Mouse (Mus musculus) embryo, embryonic 10.5 days (tissue): ENCODE data around the gene Slc19a2.
"Not testable (repeated sequence)": the region's sequence is repeated elsewhere in the genome, so short reads cannot be mapped to it uniquely, and the experiment has no call there.

Experiments
- DNase-seq: peaks from one replicate; pipeline ENCODE4 v3.0.0-alpha.2; 2015; ENCODE audit warnings: low spot score

Slc19a2 gene

DNA sequence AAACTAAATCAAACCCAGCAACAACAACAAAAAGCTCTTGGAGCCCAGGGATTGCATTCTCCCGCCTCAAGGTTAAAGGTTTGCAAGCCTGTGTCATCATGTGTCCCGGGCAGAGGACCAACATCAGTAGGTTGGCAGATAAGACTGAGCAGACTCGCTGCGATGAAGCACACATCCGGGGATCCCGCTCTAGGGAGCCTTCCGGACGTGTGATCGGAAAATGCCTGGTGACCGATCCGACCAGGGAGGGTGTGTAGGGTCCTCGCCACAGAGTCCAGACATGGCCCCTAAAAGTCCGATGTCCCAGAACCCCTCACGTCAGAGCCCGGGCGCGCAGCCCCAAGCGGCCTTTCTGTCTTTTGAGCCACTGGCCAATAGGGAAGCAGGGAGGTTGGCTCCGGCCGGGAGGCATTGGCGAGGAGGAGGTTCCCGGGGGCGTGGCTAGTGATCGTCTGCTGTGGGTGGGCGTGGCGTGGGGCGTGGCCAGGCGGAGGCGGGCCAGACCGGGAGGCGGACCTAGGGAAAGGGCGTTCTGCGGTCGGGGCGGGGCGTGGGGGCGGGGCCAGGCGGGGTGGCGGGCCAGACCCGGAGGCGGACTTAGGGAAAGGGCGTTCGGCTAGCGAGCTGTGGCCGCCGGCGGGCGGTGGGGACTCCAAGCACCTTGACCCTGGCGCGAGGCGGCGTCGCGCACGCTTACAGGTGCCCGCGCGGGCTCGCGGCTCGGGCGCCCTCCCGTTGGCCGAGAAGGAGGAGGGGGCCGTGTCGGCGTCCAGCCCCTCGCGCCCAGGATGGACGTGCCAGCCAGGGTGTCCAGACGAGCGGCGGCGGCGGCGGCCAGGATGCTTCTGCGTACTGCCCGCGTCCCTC, at the start of gene Slc19a2:
TSS of gene Slc19a2 (plus strand) at position 582 of the 867 bp plus-strand sequence.
- DNase-seq = peak; percentile 99

DNA sequence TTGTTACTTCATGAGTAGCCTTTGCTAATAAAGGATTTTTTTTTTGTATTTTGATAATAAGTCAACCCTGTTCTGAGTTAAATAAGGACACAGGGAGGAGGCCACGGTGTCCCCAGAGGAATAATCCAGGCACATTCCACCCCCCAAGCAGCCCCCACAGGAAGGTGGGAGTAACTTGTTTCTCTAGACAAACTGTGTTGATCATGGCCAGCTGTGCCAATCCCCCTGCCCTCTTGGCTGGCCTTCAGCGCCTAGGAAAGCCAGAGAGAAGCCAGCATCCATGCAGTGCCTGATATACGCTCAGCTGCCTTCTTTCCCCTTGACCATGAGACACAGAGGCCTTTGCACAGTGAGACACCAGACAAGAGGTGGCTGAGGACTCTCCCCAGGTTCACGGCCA, 49.3 kb upstream of the Slc19a2 start:
- DNase-seq = no peak

DNA sequence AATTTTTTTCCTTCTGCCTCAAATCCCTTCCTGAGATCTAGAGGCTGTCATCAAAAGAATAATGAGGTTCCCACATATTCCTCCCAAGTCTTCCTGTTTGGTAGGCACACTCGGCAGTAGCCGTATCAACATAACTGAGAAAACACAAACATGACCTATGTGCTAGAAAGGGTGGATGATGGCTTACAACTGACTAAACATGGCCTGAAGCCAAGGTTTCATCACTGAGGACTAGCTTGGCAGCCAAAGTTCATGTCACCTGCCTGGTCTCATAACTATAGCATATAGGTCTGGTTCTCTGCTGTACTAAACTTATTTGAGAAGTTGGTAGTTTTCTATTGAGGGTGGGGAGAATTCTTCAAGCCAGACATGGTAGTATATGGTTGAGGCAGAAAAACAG, 40.4 kb upstream of the Slc19a2 start:
- no peak for DNase-seq

DNA sequence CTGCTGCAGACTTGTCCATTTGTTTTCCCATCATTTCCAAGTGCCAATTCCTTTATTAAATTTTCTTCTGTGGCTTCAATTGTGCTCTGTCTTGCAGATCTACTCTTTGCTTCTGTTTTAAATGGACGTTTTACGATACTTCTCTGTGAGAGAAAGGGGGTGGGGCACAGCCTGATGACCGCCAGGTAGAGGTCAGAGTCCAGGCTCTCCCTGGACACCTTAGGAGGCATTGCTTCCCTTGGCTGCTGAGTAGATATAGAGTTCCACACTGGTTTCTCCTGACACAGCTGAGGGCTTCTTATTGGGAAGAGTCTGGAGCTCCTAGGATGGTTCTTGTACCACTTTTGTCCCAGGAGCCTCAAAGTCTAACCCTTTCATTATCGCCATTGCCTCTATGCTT, 37.9 kb upstream of the Slc19a2 start:
- no peak for DNase-seq

DNA sequence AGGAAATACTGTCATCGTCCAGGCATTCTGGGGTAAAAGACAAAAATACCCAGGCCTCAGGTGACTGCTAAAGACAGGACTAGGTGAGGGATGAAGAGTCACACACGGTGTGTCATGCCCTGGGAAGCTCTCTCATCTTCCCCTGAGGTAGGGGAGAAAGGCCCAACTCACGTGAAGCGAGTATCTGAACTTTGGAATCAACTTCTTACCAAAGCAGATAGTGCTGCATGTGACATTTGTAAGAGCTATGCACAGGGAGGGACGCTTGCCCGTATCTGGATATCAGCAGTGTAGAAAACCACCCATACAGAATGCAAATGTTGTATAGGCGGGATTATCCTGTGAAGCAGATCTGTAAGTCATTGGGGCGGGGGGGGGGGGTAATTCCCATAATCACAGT, 36.2 kb upstream of the Slc19a2 start:
- DNase-seq = no peak

DNA sequence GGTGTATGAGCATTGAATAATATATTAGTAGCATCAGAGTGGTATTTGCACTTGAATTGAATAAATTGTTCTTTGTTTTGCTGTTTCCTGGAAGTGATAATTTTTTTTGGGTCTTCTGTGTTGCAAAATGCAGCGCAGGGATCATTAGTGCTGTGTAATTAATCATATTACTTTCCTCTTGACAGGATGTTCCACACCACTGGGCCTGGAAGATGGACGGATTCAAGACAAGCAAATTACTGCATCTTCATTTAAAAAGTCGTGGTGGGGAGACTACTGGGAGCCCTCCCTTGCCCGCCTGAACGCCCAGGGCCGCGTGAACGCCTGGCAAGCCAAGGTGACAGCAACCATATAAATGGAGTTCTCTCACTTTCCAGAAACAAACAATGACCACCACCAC, 34.7 kb upstream of the Slc19a2 start:
- no peak for DNase-seq

DNA sequence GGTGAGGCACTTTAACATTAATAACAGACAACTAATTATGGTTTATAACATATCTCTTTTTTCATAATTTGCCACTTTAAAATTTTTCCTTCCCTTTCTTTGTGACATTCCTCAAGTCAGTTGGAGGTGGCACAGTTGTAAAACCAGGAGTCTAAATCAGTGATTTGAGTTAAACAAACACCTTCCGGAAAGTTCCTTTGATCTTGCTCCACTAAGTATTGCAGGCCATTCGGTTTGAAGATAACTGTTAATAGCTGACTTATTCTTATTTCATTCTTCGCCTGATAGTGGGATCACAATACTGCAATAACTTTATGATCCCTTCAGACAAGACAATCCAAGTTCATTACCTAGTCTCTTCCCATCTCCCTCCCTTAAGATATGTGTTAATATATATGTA, 33.7 kb upstream of the Slc19a2 start:
- no peak for DNase-seq

DNA sequence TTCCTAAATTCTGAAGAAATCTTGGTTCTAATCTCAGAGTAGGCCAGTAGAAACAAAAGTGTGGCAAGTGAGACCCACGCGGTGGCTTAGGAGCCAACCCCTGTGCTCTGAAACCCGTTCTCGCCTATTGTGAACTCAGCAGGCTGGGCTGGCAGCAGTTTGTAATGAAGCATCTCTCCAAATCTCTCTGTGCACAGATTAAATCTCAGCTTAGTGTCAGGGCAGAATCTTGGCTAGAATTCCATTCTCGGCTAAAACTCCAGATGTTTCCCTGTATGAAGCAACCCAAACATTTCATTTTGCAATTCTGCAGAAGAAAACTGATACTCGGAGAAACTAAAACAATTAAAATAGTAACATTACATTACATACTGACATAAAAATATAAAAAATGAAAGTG, 33.3 kb upstream of the Slc19a2 start:
- no peak for DNase-seq

DNA sequence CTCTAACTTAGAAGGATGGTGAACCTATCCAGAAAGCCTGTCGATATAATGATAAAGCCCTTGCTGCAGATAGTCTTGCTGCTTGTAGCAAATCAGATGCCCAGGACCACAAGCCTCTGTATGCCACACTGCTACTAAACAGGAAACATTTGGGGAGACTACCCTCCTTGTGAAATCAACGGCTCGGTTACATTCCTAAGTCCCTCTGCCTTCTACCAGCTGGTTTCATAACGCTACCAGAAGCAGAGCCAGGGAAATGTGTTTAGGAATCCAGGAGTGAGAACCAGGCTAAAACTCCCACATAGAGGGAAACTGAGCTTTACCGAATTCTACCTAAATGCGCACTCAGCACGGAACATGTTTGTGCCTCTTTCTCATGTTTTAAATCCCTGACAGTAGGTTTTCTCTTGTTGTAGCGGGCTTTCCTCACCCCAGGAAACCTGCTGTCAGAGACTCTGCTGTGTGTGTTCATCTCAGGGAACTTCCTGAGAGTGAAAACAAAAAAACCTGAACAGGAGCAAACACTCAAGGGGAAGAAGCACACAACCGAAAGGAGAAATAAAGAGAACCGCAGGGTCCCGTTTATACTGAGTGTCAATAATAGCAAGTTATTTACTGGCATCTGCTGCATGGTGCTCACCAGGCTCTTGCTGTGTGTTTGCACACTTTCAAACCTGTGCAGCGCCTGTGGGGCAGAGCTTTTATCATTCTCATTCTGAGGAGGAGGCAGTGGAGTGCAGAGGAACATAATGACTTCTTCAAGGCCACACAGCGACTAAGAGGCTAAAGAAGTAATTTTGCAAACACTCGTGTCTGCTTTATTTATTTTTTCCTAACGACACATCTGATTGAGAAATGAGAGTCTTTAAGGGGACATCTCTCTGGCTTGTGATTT, 30.8 kb upstream of the Slc19a2 start:
- peak; percentile 5 for DNase-seq

DNA sequence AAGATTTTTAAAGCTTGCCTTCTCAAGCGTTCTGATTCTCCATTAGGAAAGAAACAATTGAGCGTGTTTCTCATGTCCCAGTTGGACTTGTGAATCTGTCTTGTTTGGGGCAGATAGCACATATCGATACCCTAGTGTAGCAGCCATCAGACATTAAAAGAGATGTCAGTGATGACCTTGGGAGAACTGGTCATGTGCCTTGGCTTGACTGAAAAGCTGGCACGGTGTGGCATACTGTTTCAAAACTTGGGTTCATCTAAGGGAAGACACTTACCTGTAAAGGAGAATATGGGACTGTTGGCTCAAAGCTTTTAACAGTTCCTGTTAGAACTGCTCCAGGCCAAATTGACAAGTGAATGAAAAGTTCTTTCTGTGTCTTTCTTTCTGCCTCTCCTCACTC, 28.6 kb upstream of the Slc19a2 start:
- DNase-seq = no peak

DNA sequence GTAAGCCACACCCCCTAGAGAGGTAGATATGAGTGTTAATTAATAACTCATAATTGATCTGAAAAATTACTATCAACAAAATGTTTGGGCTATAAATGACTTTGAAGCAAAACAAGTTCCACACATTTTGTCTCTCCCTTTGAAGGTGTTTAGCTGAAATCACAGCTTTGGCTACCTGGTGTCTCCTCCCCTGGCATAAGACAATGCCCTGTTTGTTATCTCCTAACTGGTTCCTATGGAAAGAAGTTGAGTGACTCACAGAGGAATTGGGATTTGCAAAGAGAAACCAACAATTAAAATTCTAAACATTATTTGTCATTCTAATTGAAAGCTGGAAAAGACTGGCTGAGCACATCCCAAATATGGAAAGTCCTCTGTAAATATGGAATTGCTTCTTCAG, 25.8 kb upstream of the Slc19a2 start:
- DNase-seq = no peak

DNA sequence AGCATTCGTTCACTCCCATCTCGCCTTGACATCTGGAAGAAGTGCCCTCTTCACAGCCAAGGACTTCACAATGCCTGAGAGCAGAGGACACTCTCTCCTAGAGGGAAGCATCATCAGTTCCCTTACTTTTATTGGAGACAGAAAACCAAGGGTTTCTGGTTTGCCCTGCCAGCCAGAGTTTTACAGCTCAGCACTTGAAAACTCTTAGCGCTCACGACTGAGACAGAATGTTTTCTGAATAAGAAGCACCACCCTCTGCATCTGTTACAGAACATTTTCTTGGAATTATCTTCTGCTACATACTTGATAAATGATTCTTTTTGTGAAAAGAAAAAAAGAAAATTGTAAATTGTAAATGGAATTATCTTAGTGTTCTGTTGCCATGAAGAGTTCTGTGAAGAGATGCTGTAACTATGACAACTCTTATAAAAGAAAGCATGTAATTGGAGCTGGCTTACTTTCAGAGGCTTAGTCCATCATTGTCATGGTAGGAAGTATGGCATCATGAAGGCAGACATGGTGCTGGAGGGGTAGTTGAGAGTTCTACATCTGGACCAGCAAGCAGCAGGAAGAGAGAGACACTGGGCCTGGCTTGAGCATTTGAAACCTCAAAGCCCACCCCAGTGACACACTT, 16.8 kb upstream of the Slc19a2 start:
- DNase-seq = not testable (repeated sequence)

DNA sequence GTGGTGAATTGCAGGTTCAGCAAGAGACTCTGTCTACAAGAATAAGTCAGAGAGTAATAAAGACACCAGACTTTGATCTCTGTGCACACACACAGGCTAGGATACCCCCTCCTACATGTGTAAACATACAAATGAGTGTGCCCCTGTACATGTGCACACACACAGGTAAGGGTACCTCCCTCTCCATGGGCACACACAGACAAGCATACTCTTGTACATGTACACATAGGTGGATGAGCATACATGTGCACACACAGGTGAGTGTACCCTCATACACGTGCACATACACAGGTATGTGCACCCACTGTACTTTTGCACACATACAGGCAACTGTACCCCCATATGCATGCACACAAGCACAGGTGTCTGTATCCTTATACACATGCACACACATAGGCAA, 15.4 kb upstream of the Slc19a2 start:
- no peak for DNase-seq

DNA sequence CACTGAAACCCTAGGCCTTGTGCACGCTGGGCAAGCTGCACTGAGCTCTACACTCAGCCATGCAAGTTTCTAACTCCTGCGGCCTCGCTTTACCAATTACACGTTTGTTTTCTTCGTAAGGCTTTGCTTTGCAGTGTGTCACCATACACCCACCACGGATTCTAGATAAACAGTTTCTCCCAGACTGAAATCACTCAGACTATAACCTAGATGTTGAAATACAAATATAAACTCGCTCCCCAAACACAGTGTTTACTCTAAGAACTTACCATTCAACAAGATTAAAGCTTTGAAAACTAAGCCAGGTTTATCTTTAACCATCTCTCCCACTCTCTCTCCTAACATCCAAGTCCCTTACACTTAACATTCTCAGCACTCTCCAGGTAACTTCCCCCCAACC, 13.8 kb upstream of the Slc19a2 start:
- DNase-seq = no peak

DNA sequence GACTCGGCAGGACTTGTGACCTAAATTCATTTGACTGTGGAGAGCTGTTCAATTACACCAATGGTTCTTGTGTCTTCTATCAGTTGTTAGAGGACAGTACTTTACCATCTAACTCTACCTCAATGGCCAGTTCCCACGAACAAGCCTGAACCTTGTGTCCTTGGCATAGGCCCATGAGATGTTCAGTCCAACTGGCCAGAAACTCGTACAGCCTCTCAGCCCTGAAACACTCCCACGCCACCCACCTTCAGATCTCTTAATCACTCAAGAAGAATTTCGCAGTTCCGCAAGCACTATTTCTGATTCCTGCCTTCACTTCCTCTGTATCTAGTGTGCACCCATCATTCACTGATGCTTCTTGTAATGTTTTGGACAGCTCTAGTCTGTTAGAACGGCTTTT, 12.8 kb upstream of the Slc19a2 start:
- DNase-seq = no peak

DNA sequence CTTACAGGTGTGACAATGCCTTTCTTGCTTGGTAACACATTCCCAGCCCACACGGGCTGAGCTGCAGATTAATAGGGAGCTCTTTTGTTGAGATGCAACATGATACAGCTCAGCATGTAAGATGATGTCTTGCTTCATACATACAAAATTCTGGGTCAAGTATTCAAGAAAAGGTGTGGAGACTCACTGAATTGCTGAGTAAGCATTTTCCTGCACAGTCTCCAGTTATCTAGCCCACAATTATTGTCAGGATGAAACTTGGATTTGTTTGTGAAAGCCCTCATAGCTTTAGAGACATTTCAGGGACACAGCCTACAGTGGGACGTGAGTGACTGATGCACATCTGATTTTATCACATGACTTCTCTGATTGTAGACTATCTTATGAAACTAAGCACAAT, 7.4 kb upstream of the Slc19a2 start:
- no peak for DNase-seq

DNA sequence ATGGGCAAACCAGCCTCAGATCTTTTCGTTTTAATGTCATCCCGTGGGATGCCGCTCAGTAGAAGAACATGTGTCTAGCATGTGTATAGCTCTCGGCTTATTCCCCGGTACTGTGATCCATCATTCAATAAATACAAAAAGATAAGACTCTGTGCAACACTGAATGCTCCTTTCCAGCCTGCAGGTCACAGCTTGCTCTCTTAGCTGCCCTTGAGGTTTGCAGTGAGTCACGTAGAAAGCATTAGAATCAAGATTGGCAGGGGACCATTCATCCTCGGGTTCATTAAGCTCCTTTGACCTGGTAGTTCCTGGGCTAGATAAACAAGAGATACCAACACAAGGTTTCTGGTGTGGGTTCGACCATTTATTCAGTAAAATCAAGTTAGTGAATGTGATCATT, 6.0 kb upstream of the Slc19a2 start:
- no peak for DNase-seq

DNA sequence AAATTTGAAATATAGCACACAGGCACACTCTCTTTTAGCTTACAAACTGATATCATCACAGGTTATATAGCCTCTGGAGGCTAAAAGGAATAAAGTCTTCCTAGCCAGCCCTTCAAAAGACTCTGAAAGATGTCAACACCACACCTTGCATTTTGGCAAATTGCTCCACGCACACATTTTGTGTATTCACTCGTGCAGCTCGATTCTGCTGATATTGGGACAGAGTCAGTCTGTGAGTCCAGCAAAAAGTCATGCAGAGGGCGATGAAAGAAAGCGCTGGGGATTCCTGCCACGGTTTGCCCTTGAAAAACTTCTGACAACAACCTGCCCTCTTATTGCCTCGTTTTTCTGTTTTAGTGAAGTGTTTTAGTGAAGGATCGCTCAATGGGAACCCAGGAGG, 1.4 kb upstream of the Slc19a2 start:
- peak; percentile 15 for DNase-seq

DNA sequence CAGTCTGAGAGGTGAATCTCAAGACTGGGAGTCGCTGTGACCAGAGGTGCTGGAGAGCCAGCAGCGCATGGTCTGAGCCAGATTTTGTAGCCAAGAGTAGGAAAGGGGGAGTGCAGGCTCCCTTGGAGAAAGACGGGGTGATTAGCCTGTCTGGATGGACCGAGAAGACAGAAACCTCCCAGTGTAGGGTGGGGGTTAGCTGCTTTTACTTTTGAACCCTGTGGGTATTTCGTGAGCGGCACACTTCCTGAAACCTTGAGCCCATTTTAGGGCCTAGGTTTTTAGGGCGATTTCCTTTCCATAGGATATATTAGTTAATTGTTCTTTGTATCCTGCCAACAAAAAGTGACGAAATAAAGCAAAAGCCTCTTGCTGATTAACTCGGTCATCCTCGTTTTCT, 875 bp upstream of the Slc19a2 start:
- DNase-seq = peak; percentile 48

DNA sequence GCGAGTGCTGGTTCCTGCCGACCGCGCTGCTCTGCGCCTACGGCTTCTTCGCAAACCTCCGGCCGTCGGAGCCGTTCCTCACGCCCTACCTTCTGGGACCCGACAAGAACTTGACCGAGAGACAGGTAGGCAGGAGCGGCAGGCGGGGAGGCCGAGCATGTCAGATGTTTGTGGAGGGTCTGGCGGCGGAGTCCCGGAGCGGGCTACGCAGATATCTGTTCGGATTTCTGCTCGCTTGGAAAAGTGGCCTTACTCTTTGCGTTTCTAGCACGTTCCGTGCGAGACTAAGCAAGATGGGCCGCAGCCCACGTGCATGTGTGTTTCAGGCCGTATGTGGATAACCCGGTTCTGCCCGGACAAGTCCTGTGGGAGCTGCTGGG, 476 bp downstream of the Slc19a2 start:
- peak; percentile 58 for DNase-seq

DNA sequence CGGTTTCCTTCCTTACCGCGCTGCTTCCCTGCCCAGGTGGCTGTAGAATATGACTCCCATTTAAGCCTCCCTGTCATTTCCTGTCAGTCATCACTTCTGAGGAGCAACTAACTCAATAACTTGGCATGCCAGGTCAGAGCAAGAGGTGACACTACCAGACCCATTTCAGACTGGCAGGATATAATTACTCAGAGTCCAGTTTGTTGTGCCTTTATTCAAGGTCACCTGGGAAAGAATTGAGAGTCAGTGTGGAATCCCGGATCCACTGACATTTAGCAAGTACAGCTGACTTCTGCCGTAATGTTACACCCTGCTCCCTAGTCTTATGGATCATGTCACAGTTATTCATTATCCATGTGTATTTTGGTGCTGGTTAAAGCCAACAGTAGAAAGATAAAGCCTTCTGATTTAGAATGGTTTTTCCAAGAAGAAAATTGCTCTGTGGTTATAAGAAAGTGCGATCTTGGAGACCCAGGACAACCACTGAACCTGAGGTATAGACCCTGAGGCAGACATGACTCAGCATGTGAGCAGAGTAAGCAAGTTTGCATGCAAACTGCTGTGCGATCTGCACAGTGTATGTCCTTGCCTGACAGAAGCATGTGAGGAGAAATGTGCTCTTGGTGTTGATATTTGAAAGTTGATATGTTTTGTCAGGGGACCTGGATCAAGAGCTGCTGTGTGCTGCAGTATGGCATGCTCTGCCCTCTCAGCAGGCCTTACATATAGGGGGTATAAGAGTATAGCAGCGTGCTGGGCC, 1.7 kb downstream of the Slc19a2 start:
- no peak for DNase-seq

DNA sequence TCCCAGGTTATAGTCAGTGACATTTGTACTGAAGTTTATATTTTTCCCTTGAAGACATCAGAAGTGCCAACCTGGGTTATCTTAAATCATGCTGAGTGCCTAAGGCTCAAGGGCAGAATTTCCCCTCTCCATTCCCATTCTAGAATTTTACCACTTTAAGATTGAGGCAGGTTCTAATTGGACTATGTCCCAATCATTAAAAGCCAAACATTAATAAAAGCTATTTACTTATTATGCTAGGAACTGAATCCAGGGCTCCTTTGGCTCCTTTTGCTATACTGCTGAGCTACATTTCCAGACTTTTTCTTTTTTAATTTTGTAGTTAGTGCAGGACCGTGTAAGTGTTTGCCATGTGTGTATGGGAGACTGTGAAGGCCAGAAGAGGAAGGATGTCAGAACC, 2.6 kb downstream of the Slc19a2 start:
- no peak for DNase-seq
